Mouse (Mus musculus): ENCODE measurements around the gene Gm17617.

DNA sequence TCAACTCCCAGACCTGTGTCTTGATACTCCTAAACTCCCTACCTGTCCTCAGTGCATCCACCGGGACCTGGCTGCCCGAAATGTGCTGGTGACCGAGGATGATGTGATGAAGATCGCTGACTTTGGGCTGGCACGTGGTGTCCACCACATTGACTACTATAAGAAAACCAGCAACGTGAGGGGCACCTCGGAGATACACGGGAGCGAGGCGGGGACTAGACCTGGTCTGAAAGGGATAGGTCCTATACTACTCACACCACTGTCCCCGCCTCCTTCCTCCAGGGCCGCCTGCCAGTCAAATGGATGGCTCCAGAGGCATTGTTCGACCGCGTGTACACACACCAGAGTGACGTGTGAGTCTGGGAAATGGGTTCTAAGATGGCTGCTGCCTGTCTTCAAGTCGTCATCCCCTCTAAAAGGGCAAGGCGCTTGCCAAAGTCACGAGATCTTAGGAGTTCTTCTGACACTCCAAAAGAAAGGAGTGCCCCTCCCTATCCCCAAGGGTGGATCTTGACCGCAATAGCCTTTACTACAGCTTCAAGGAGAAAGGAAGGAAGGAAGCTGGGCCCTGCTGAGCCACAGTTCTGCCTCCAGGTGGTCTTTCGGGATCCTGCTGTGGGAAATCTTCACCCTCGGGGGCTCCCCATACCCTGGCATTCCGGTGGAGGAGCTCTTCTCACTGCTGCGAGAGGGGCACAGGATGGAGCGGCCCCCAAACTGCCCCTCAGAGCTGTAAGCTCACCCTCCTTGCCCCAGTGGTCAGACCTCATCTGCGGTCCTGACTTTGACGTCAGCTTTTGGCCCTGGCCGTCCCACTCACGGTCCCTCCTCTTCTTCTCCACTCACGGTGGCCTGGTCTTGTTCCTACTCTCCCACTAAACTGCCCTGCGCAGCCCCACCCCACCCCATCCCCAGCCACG, 33.7 kb upstream of the Gm17617 start:
- TF ChIP-seq TCF12 (IDR thresholded peaks at IDR 0.05; ENCODE audit: insufficient read depth, poor library complexity, severe bottlenecking), result no peak
- TF ChIP-seq E2F4 (IDR thresholded peaks at IDR 0.05; ENCODE audit: insufficient read depth), result no peak
- TF ChIP-seq USF1 (IDR thresholded peaks at IDR 0.05; ENCODE audit: low read depth), result no peak
- TF ChIP-seq POLR2A (IDR thresholded peaks at IDR 0.05; ENCODE audit: insufficient read length, low read depth), result no peak
- no peak for TF ChIP-seq MAX (IDR thresholded peaks at IDR 0.05; ENCODE audit: low read depth)
- no peak for TF ChIP-seq MYOD1 (IDR thresholded peaks at IDR 0.05; ENCODE audit: control insufficient read depth in 1 of 3, insufficient read length in 2 of 3, low read depth in 2 of 3)
- no peak for TF ChIP-seq REST (IDR thresholded peaks at IDR 0.05; ENCODE audit: insufficient read depth, insufficient read length)
